Mouse (Mus musculus) frontal cortex, adult 2 months (tissue): Measurements from ENCODE around the gene Mkks. TPM values are rescaled to one million over a fixed set of nuclear protein-coding genes. Genes with fewer than 3 reads are reported as not detected.
A peak's percentile ranks its signal among the peaks of the same experiment; 100 is the strongest.
"Not testable (repeated sequence)": the region's sequence is repeated elsewhere in the genome, so short reads cannot be mapped to it uniquely, and the experiment has no call there.

Experiments
- DNase-seq, 2 experiments: peaks; one replicate each; pipeline ENCODE4 v3.0.0; 2022; ENCODE audit warnings: low spot score in 1 of 2; ENCODE audit errors: extremely low spot score in 1 of 2
- polyA plus RNA-seq: library from polyadenylated mRNA; depleted of rRNA; stranded (reverse); fragments of >200 nt; gene quantifications from 2 replicates; pipeline ENCODE4 v1.2.3, GENCODE M21; 2012; rRNA removed

Gene Mkks
- polyA plus RNA-seq = 12.3 and 12.9 TPM in 2 replicates

- DNase-seq = peak; percentile 99 to 100
Observed at GRCm38 (mm10) chr2:136891068-136891950, at the start of gene Mkks, which contains the start of the genes Slx4ip and AL731706.1. Gene Mkks (minus strand): TSS chr2:136891389. Gene Slx4ip (plus strand): TSS chr2:136891218. Gene AL731706.1 (minus strand): TSS chr2:136891389.

GRCm38 (mm10) chr2:136938249-136938648, 47.1 kb upstream of the Mkks start:
- no peak for DNase-seq

- no peak for DNase-seq
Observed at GRCm38 (mm10) chr2:136936391-136937288, 45.5 kb upstream of the Mkks start.

GRCm38 (mm10) chr2:136921003-136921408, 29.8 kb upstream of the Mkks start:
- DNase-seq = peak; percentile 34 to 61

- DNase-seq = no peak
Observed at GRCm38 (mm10) chr2:136920257-136920993, 29.2 kb upstream of the Mkks start.

GRCm38 (mm10) chr2:136919433-136919832, 28.2 kb upstream of the Mkks start:
- peak in 1 of 2 experiments; percentile 11 for DNase-seq

GRCm38 (mm10) chr2:136914334-136914902, 23.2 kb upstream of the Mkks start:
- peak in 1 of 2 experiments; percentile 57 for DNase-seq

GRCm38 (mm10) chr2:136913021-136913420, 21.8 kb upstream of the Mkks start:
- DNase-seq = no peak

- no peak for DNase-seq
Observed at GRCm38 (mm10) chr2:136911958-136912411, 20.8 kb upstream of the Mkks start.

GRCm38 (mm10) chr2:136909298-136909697, 18.1 kb upstream of the Mkks start:
- no peak for DNase-seq

GRCm38 (mm10) chr2:136908596-136908995, 17.4 kb upstream of the Mkks start:
- no peak for DNase-seq

- DNase-seq = no peak
Observed at GRCm38 (mm10) chr2:136896131-136896530, 4.9 kb upstream of the Mkks start.

- DNase-seq = no peak
Observed at GRCm38 (mm10) chr2:136894494-136894893, 3.3 kb upstream of the Mkks start.

- peak; percentile 99 for DNase-seq
Observed at GRCm38 (mm10) chr2:136891951-136892371, 772 bp upstream of the Mkks start.

GRCm38 (mm10) chr2:136890716-136891067, 497 bp downstream of the Mkks start:
- not testable (repeated sequence) for DNase-seq

- DNase-seq = peak in 1 of 2 experiments; percentile 69
Observed at GRCm38 (mm10) chr2:136886846-136887245, 4.3 kb downstream of the Mkks start.

- no peak for DNase-seq
Observed at GRCm38 (mm10) chr2:136885579-136885978, 5.6 kb downstream of the Mkks start, which contains the start of gene AL731706.2. Gene AL731706.2 (minus strand): TSS chr2:136885679.

GRCm38 (mm10) chr2:136854543-136855388, 36.4 kb downstream of the Mkks start:
- DNase-seq = no peak

GRCm38 (mm10) chr2:136850366-136850765, 40.8 kb downstream of the Mkks start:
- no peak for DNase-seq
